Mouse (Mus musculus) adrenal gland, adult 2 months (tissue): ENCODE measurements around the gene Ssbp3. TPM values are rescaled to one million over a fixed set of nuclear protein-coding genes. Genes with fewer than 3 reads are reported as not detected.

ENCODE experiments used
- DNase-seq: peaks from one replicate; pipeline ENCODE4 v3.0.0; 2021
- polyA plus RNA-seq: library from polyadenylated mRNA; depleted of rRNA; stranded (reverse); fragments of >200 nt; gene quantifications from 2 replicates; pipeline ENCODE4 v1.2.3, GENCODE M21; 2012
- total RNA-seq, 2 experiments: library from RNA; stranded (reverse); gene quantifications; 2 replicates each; pipeline ENCODE4 v1.2.3; 2021

Ssbp3 gene
- total and polyA plus RNA-seq, 3 experiments, result 73.9 to 88.5 (median 85.0) TPM

GRCm38 (mm10) chr4:107052962-107053553, 142.6 kb downstream of the Ssbp3 start:
- DNase-seq, result peak; percentile 53

DNA sequence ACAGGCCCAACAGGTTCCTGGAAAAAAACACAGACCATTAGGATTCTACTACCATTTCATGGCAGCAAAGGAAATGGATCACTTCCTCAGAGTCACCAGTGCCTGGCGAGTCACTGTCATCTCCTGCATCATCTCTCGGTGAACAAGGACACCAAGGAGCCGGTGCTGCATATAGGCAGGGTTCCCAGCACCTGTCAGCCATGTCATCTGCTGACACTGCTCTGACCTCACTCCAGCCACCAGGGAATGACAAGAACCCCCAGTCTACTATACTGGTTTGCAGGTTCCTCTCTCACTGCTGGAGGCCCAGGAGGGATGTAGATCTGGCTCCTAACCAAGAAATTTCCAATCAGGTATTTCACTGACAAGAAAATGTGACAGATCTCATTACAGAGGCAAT, 145.6 kb downstream of the Ssbp3 start:
- no peak for DNase-seq

DNA sequence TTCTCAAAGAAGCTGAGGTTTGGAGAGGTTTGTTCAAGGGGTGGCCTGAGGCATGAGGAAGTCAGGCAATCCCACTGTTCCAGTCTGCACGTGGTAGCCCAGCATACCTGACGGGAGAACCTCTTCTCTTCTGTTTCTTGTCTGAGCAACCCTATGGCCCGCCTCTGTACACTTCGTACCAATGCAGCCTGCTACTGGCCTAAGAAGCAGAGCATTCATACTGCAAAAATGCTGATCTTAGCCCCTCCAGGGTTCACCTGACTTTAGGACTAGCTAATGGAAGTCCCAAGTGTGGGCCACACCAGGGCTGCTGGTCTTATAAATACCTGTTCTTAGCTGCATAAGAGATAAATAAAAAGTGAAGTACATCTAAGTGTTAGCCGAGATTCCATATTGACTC, 147.8 kb downstream of the Ssbp3 start:
- no peak for DNase-seq

DNA sequence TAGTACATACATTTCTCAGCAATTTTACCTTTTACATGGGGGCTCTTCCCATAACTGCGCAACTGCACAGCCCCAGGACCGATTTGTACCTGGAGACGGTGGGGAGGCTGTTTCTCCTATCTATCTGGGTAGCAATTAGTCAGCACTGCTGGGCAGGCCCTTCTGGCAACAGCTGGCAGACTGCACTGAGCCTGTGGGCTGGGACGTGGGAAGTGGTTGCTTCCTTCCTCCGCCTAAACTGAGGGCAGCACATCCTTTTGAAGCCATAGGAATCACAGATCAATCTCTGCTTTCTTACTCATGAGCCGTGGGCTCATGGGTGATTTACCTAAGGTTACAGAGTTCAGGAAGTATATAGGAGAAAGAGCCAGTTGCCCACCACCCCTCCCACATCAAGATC, 148.3 kb downstream of the Ssbp3 start:
- DNase-seq, result no peak

DNA sequence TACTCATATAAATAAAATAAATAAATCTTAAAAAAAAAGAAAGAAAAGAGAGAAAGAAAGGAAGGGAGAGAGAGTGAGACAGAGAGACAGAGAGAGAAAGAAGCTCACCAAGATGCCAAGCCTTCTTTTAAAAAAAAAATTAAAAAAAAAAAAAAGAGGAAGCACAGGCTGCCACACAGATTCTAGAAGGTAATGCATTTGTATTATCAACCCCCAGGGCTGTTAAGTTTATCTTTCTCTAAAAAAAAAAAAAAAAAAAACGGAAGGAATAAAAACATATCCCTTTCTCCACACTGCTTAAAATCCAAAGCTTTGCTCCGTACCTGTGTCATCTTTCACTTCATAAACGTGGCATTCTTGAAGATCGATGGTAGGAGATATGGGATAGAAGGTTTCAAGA, 151.1 kb downstream of the Ssbp3 start:
- no peak for DNase-seq

GRCm38 (mm10) chr4:107063214-107063613, 152.7 kb downstream of the Ssbp3 start:
- DNase-seq, result no peak

GRCm38 (mm10) chr4:107064394-107065098, 154.0 kb downstream of the Ssbp3 start:
- no peak for DNase-seq

GRCm38 (mm10) chr4:107066252-107067124, 156.0 kb downstream of the Ssbp3 start, which contains the start of the genes Mrpl37 and Cyb5rl:
Gene Mrpl37, minus strand, starts transcription at chr4:107066868.
Gene Cyb5rl, plus strand, starts transcription at chr4:107066988.
- DNase-seq, result peak; percentile 98

DNA sequence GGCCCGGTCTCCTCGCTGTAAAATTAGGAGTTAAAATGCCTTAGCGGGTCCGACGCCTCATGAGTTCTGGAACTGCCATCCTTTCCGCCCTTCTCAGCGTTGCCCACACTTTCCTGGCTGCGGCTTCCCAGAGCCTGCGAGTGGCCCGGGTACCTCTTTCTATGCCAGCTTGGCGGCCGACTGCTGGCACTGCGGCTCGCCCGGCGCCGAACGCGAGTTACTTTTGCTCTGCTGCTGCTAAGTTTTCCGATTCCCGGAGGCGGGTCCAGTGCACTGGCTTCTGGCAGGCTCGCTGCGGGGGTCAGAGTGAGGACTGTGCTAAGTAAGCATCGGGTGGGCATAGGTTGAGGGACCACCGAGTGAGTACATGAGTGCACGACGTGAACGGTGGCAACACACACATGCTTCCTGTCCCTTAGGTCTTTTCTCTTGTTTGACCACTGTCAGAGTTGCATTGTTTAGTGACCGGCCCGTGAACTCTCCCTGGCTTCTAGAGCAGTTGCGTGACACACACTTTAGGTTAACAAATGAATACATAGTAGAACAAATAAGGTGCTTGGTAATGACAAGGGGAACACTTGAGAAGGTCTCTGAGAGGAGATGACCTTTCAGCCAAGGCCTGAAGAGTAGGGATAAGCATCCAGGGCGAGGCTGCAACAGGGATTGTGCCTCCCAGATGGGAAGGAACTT, 156.8 kb downstream of the Ssbp3 start:
- no peak for DNase-seq

GRCm38 (mm10) chr4:107072343-107072742, 161.8 kb downstream of the Ssbp3 start:
- DNase-seq, result no peak

GRCm38 (mm10) chr4:107075456-107075855, 165.0 kb downstream of the Ssbp3 start:
- no peak for DNase-seq

GRCm38 (mm10) chr4:107078894-107079293, 168.4 kb downstream of the Ssbp3 start:
- no peak for DNase-seq

DNA sequence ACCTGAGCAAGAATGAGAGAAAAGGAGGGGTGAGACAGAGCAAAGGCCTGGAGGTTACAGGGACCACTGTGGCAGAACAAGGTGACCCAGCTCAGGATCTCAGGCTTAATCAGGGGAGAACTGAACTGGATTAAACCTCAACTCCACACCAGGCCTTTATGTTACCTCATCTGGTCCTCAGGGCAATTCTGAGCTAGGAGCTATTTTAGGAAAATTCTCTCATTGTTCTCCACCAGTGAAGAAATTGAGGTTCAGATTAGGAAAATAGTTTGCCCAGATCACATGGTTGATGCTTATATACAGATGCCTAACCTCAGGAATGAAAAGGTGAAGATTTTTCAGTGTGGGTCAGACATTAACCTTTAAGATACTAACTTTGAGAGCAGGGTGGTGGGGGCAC, 169.2 kb downstream of the Ssbp3 start:
- no peak for DNase-seq

GRCm38 (mm10) chr4:107082185-107082584, 171.7 kb downstream of the Ssbp3 start:
- no peak for DNase-seq

- DNase-seq, result peak; percentile 31
Observed at GRCm38 (mm10) chr4:107083126-107083525, 172.6 kb downstream of the Ssbp3 start.

GRCm38 (mm10) chr4:107084343-107084742, 173.8 kb downstream of the Ssbp3 start:
- peak; percentile 86 for DNase-seq

- peak; percentile 76 for DNase-seq
Observed at GRCm38 (mm10) chr4:107084858-107085257, 174.4 kb downstream of the Ssbp3 start.

GRCm38 (mm10) chr4:107091696-107092095, 181.2 kb downstream of the Ssbp3 start:
- peak; percentile 88 for DNase-seq

GRCm38 (mm10) chr4:107094484-107095187, 184.1 kb downstream of the Ssbp3 start:
- no peak for DNase-seq

GRCm38 (mm10) chr4:107096043-107096442, 185.5 kb downstream of the Ssbp3 start:
- no peak for DNase-seq

DNA sequence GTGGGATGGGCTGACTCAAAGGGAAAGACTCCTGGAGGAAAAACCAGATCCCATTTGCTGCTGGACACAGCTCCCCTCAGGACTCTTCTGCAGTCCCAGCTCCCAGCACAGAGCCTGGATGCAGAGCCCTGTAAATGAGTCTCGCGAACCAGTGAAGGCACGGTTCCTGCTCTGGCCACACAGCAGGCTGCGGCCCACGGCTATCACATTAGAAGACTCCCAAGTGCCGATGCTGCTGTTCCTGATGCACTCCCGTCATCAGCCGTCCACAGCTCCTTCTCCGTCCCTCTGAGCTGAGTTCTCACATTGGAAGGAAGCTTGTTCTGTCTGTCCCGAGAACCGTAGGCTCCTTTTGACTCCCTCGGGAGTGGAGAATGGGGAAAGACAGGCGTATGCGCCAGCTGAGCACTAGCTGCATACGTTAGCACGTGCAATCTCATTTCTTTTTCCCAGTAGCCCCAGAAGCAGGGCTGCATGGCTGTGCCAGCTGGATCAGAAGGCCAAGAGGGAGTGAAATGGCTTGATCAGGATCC, 186.4 kb downstream of the Ssbp3 start, which contains the start of gene Cdcp2:
Gene Cdcp2, plus strand, starts transcription at position 51 of the 533 bp plus-strand sequence.
- DNase-seq, result no peak
